Mouse (Mus musculus): ENCODE measurements around the gene Glipr1l1. TPM values are rescaled to one million over a fixed set of nuclear protein-coding genes. Genes with fewer than 3 reads are reported as not detected.
"Not testable (repeated sequence)": the region's sequence is repeated elsewhere in the genome, so short reads cannot be mapped to it uniquely, and the experiment has no call there.

The Glipr1l1 gene
- polyA plus RNA-seq (2015; fragmentation: Nextera tagmentation; extraction: Ambion mirVana) = not detected in 2 replicates

GRCm38 (mm10) chr10:112059702-112060582 is at the start of gene Glipr1l1:
Gene Glipr1l1 (plus strand): TSS chr10:112060189.
- Histone ChIP-seq H3K9me3 (no peaks in the 10 kb centered on the region), H3K4me2 (no peak within 1 kb of the TSS), H3K36me3 (no peaks in the 10 kb centered on the region), H3K4me1 (no peaks in the 10 kb centered on the region), H3K27me3 (no peaks in the 10 kb centered on the region), H3K9ac (no peak within 1 kb of the TSS), H3K4me3 (no peak within 1 kb of the TSS), H3K27ac (no peak within 1 kb of the TSS)
- 46% methylated on average over 14 of the region's 14 CpGs for WGBS
- ATAC-seq (ENCODE audit: insufficient number of reproducible peaks, low FRiP score, low TSS enrichment, low read depth) = no peak

- no peak overlapping the region for H3K27ac ChIP-seq
- no peaks in the 10 kb centered on the region for H3K36me3 ChIP-seq
- H3K9me3 ChIP-seq = no peaks in the 10 kb centered on the region
- no peak overlapping the region for H3K9ac ChIP-seq
- H3K27me3 ChIP-seq = no peaks in the 10 kb centered on the region
- no peak overlapping the region for H3K4me2 ChIP-seq
- no peaks in the 10 kb centered on the region for H3K4me1 ChIP-seq
- H3K4me3 ChIP-seq = no peak overlapping the region
- no peak for ATAC-seq (ENCODE audit: insufficient number of reproducible peaks, low FRiP score, low TSS enrichment, low read depth)
- 72% methylated on average over 2 of the region's 2 CpGs for WGBS
Observed at GRCm38 (mm10) chr10:112023585-112023984, 36.4 kb upstream of the Glipr1l1 start.

- 71% methylated on average over 3 of the region's 3 CpGs for WGBS
- H3K36me3 ChIP-seq; H3K9me3 ChIP-seq; ATAC-seq (ENCODE audit: insufficient number of reproducible peaks, low FRiP score, low TSS enrichment, low read depth); H3K27ac ChIP-seq; H3K27me3 ChIP-seq; H3K9ac ChIP-seq; H3K4me1 ChIP-seq; H3K4me3 ChIP-seq; H3K4me2 ChIP-seq: not testable (repeated sequence)
Observed at GRCm38 (mm10) chr10:112028689-112029088, 31.3 kb upstream of the Glipr1l1 start.

GRCm38 (mm10) chr10:112043523-112043922 is 16.5 kb upstream of the Glipr1l1 start:
- not testable (repeated sequence) for H3K4me2 ChIP-seq; H3K4me1 ChIP-seq; H3K27me3 ChIP-seq; H3K4me3 ChIP-seq; H3K36me3 ChIP-seq; H3K27ac ChIP-seq; H3K9ac ChIP-seq; H3K9me3 ChIP-seq; ATAC-seq (ENCODE audit: insufficient number of reproducible peaks, low FRiP score, low TSS enrichment, low read depth)
- 61% methylated on average over 9 of the region's 9 CpGs for WGBS

GRCm38 (mm10) chr10:112044283-112044682 is 15.7 kb upstream of the Glipr1l1 start:
- not testable (repeated sequence) for H3K9ac ChIP-seq; ATAC-seq (ENCODE audit: insufficient number of reproducible peaks, low FRiP score, low TSS enrichment, low read depth); H3K4me2 ChIP-seq; H3K36me3 ChIP-seq; H3K9me3 ChIP-seq; H3K27ac ChIP-seq; H3K4me1 ChIP-seq; H3K4me3 ChIP-seq; H3K27me3 ChIP-seq
- WGBS = 27% methylated on average over 14 of the region's 14 CpGs

GRCm38 (mm10) chr10:112051220-112051619 is 8.8 kb upstream of the Glipr1l1 start:
- no peaks in the 10 kb centered on the region for H3K4me1 ChIP-seq
- H3K4me3 ChIP-seq = no peak overlapping the region
- no peaks in the 10 kb centered on the region for H3K27me3 ChIP-seq
- H3K36me3 ChIP-seq = no peaks in the 10 kb centered on the region
- H3K4me2 ChIP-seq = no peak overlapping the region
- no peak overlapping the region for H3K27ac ChIP-seq
- H3K9ac ChIP-seq = no peak overlapping the region
- no peak for ATAC-seq (ENCODE audit: insufficient number of reproducible peaks, low FRiP score, low TSS enrichment, low read depth)
- no peaks in the 10 kb centered on the region for H3K9me3 ChIP-seq

GRCm38 (mm10) chr10:112051956-112052355 is 8.0 kb upstream of the Glipr1l1 start:
- not testable (repeated sequence) for H3K9me3 ChIP-seq; H3K4me3 ChIP-seq; H3K36me3 ChIP-seq; H3K27me3 ChIP-seq; H3K4me2 ChIP-seq; H3K27ac ChIP-seq; ATAC-seq (ENCODE audit: insufficient number of reproducible peaks, low FRiP score, low TSS enrichment, low read depth); H3K9ac ChIP-seq; H3K4me1 ChIP-seq
- WGBS = 60% methylated on average over 2 of the region's 2 CpGs

GRCm38 (mm10) chr10:112060583-112060934 is 570 bp downstream of the Glipr1l1 start:
- not testable (repeated sequence) for H3K4me1 ChIP-seq; H3K4me2 ChIP-seq; H3K27me3 ChIP-seq; H3K27ac ChIP-seq; H3K4me3 ChIP-seq; ATAC-seq (ENCODE audit: insufficient number of reproducible peaks, low FRiP score, low TSS enrichment, low read depth); H3K36me3 ChIP-seq; H3K9ac ChIP-seq; H3K9me3 ChIP-seq
- WGBS = 82% methylated on average over 6 of the region's 6 CpGs

- no peaks in the 10 kb centered on the region for H3K36me3 ChIP-seq
- H3K27ac ChIP-seq = no peak overlapping the region
- no peaks in the 10 kb centered on the region for H3K9me3 ChIP-seq
- H3K4me3 ChIP-seq = no peak overlapping the region
- no peak for ATAC-seq (ENCODE audit: insufficient number of reproducible peaks, low FRiP score, low TSS enrichment, low read depth)
- H3K4me2 ChIP-seq = no peak overlapping the region
- no peaks in the 10 kb centered on the region for H3K4me1 ChIP-seq
- no peaks in the 10 kb centered on the region for H3K27me3 ChIP-seq
- H3K9ac ChIP-seq = no peak overlapping the region
- WGBS = 57% methylated on average over 2 of the region's 2 CpGs
Observed at GRCm38 (mm10) chr10:112080044-112080443, 20.1 kb downstream of the Glipr1l1 start.

- H3K4me1 ChIP-seq = no peaks in the 10 kb centered on the region
- ATAC-seq (ENCODE audit: insufficient number of reproducible peaks, low FRiP score, low TSS enrichment, low read depth) = no peak
- H3K36me3 ChIP-seq = no peaks in the 10 kb centered on the region
- 93% methylated on average over 14 of the region's 14 CpGs for WGBS
- no peak within 1 kb of the TSS for H3K4me3 ChIP-seq
- no peaks in the 10 kb centered on the region for H3K27me3 ChIP-seq
- H3K27ac ChIP-seq = no peak within 1 kb of the TSS
- no peaks in the 10 kb centered on the region for H3K9me3 ChIP-seq
- H3K4me2 ChIP-seq = no peak within 1 kb of the TSS
- H3K9ac ChIP-seq = no peak within 1 kb of the TSS
Observed at GRCm38 (mm10) chr10:112083157-112083556, 23.2 kb downstream of the Glipr1l1 start, which contains the start of gene Glipr1l2. Gene Glipr1l2 (plus strand): TSS chr10:112083354.

GRCm38 (mm10) chr10:112105785-112106184 is 45.8 kb downstream of the Glipr1l1 start:
- ATAC-seq (ENCODE audit: insufficient number of reproducible peaks, low FRiP score, low TSS enrichment, low read depth); H3K27me3 ChIP-seq; H3K4me2 ChIP-seq; H3K27ac ChIP-seq; H3K36me3 ChIP-seq; H3K4me3 ChIP-seq; H3K4me1 ChIP-seq; H3K9ac ChIP-seq; H3K9me3 ChIP-seq: not testable (repeated sequence)
- WGBS = 1% methylated on average over 5 of the region's 5 CpGs

GRCm38 (mm10) chr10:112110401-112110800 is 50.4 kb downstream of the Glipr1l1 start:
- Histone ChIP-seq H3K9ac (no peak overlapping the region), H3K27ac (no peak overlapping the region), H3K36me3 (no peaks in the 10 kb centered on the region), H3K4me3 (no peak overlapping the region), H3K27me3 (no peaks in the 10 kb centered on the region), H3K4me2 (no peak overlapping the region), H3K9me3 (no peaks in the 10 kb centered on the region), H3K4me1 (no peaks in the 10 kb centered on the region)
- no peak for ATAC-seq (ENCODE audit: insufficient number of reproducible peaks, low FRiP score, low TSS enrichment, low read depth)
- WGBS = 93% methylated on average over 7 of the region's 7 CpGs
